Mouse (Mus musculus) frontal cortex, adult (tissue): ENCODE measurements around the gene Eppin.

Experiments used
- ATAC-seq: cut with Nextera tagmentation; 2 replicates; pipeline ENCODE4 v1.9.2; 2017; ENCODE audit warnings: mild to moderate bottlenecking, moderate library complexity, mixed read lengths; ENCODE audit not compliant: low TSS enrichment

Gene Eppin

DNA sequence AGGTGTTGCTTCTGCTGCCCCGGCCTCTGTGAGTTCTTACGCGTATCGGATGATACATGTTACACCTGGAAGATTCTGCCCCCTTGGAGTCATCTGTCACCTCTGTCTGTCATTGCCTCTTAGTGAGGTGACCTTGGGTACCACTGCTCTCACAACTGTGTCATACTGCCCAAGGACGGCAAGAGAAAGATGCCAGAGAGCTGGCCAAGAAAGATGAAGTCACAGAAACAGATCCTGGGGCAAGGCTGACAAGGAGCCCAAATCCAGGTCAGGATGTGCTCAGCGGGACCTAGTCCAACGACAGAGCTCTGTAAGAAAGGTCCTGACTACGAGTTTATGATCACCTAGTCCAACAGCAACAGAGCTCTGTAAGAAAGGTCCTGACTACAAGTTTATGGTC lies 33.3 kb downstream of the Eppin start:
- no peak for ATAC-seq

DNA sequence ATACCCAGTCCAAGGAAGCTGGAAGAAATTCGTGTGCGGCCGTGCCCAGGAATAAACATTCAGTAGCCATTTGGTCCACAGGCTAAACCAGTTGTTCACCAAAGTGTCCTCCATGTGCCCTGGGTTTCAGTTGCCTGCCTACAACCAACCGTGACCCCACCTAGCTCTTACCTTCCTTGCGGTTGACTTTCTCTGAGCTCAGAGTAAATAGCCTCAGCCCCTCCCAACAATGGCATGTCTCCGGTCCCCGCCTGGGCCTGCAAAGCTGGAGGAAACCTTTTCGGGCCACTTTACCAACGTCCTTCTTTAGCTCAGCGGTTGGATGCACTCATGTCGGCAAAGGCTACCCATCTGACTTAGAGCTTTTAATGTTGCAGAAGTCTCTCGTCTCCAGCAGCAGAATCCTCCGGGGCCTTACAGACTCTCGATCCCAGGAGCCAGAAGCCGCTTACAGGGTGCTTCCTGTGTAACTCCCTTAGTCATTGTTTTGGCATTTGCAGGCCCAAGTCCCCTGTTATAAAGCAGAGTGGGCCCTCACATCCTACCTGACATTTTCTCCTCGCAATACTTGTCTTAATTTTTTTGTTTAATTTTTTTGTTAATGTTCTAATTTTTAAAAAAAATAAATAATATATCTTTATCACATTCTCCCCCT lies 34.3 kb downstream of the Eppin start:
- no peak for ATAC-seq

DNA sequence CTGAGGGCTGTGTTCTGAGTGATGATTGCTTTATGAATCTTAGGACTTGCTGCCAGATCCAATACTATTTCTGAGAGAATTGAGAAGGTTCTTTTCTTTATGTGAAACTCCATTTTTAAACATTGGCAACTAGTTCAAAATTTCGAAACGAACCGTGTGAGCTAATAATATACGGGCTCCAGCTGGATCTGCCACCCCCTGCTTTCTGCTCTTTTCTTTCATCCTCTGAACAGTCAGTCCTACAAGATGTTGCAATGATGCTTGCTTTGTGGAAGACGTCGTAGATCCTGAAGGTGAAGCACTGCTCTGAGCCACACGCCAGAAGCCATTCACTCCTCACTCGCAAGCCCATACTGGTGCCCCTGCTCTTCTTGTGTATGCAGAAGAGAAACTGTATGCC lies 35.0 kb downstream of the Eppin start:
- peak; percentile 88 for ATAC-seq

DNA sequence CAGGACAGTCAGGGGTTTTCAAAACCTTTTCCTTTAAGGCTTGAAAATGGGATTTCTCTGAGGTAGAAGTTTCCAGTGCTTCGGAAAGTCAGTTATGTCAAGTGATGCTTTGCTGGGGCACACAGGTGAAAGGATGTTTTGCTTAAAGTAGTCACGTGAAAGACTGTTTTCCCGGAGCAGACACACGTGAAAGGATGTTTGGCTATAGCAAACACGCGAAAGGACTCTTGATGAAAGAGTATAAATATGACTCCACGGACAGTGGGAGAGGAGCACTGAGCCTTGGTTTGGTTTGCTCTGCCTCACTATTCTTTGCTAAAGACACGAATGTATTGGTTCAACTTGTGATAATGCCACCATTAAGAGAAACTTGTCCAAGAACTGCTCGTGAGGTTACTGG lies 41.9 kb downstream of the Eppin start:
- ATAC-seq: no peak

DNA sequence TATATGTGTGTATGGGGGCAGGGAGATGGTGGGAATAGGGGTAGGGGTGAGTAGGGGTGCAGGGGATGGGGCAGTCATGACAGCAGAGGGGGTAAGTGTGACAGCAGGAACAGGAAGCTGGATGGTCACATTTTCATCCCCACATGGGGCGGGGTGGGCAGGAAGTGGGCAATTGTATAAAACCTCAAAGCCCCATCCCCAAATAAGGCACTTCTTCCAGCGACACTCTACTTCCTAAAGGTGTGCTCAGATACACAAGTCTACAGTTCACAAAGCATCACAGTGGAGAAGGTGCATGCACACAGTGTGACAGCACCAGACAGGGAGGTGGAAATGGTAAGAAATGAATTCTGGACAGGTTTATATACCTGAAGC lies 42.5 kb downstream of the Eppin start:
- no peak for ATAC-seq

DNA sequence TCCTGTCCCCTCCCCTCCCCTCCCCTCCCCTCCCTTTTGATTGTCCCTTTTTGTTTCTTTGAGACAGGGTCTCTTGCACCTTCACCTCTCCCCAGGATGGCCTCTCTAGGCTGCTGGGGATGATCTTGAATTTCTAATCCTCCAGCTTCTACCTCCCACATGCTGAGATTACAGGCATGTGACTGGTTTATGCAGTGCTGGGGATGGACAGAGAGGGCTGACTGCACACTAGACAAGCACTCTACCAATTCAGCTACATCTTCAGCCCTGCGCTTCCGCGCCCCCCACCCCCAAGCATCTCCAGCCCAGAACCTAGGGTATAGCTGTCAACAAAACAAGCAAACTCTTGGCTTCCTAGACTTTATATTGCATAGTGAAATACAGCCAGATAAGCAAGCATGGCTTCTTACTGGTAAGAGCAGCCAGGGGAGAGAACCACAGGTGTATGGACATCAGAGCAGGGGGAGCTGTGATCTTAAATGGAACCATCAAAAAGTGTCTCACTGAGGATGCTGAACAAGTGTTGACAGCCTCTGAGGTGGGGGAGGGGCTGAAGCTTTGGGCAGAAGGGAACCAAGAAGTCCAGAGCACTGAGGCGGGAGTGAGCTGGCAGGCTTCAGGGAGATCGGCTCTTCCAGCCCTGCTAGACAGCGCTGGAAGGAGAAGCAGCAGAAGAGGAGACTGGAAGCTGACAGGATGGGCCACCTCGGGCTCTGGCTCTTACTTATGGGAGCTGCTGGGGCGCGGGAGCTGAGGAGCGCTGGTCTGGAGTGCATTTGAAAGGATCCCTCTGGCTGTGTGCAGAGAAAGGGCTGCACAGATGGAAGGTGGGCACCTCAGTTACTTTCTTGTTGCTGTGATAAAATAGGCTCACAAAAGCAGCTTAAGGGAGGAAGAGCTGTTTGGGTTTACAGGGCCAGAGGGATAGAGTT lies 43.2 kb downstream of the Eppin start:
- peak; percentile 92 for ATAC-seq

DNA sequence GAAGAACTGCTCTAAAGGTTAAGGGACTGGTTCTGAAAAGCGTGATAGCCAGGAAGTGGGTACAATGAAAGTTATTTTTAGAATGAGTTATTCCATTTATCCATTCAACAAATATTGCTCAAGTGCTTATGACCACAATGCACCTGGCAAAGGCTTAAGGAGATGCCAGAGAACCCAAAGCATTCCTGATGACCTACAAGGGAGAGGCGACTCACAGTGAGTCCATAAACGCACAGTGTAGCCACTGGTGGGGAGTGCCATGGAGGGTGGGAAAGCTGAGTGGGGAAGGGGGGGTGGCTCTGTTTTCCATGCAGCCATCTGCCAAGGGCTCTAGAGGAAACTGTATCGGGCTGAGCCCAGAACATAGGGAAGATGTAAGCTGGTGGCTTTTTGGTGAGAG lies 44.1 kb downstream of the Eppin start:
- no peak for ATAC-seq

DNA sequence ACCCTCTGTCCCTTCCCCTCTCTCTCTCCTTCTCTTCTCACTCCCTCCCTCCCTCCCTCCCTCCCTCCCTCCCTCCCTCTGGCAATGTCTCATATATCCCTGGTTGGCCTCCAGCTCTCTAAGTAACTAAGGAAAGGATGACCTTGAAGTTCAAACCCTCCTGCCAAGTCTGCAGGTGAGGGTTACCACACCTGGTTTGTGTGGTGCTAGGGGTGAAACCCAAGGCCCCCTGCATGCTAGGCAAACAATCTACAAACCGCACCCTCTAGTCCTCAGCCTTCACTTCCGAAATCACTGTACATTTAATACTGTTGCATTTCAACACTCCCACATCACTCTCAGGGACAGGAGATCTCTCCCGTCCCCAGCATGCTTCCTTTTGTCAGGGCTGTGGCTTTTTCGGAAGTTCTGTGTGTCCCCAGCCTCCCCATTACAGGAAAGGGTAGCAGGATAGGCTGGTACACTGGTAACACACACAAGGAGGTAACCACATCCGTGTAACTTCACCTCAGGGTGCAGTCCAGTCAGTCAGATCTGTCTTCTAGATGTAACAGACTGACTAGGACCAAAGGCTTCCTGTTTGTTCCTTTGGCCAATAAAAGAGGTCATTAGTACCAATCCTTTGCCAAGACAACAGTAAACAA lies 48.8 kb downstream of the Eppin start:
- no peak for ATAC-seq

DNA sequence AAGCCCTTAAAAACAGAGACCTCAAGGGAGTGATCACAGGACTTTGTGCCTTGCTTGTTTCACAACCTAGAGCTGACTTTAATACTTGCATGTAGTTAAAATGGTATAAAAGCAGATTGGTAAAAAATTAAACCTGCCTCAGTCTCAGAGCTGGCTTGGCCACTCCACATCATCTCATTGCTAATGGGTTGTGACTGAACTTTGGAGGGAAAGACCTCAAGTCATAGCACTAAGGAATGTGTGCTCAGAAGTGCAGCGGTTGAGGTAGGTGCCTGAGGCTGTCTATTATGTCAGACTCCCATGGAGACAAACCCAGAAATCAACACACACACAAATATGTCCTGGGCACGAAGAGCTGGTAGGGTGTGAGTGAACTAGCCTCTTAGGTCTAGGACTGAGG lies 49.6 kb downstream of the Eppin start:
- ATAC-seq: no peak

DNA sequence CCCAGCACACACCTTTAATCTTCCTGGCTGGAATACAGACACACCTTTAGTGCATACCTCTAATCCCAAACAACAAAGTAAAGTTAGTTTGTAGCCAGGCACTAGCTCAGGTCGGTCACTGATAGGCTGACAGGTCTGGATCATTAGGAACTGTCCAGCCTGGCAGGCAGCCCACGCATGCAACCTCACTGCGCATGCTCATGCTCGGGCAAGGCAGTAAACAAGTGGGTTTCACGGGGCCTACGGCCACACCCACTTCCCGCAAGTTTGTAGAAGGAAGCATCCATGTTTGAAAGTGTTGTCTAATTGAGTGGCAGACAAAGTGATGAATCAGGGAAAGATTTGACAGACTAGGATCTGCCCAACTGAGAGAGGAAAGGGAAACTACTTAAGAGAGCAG lies 50.8 kb downstream of the Eppin start:
- ATAC-seq: no peak

DNA sequence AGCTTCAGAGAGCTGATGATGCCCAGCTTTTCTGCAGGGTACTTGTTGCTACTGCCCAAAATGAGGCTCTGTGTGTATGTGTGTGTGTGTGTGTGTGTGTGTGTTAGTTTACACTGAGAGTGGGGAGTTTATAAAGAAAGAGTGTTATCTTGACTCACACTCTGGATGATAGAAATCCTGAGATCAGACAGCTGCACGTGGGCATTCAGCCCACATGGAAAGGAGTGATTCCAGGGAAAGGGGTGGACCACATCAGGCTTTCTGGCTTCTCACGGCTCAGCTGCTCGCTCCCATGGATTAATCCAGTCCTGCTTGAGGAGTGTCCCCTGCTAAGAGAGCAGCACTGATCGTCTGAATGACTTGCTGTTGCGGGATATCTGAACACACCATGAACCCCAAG lies 51.3 kb downstream of the Eppin start:
- no peak for ATAC-seq

DNA sequence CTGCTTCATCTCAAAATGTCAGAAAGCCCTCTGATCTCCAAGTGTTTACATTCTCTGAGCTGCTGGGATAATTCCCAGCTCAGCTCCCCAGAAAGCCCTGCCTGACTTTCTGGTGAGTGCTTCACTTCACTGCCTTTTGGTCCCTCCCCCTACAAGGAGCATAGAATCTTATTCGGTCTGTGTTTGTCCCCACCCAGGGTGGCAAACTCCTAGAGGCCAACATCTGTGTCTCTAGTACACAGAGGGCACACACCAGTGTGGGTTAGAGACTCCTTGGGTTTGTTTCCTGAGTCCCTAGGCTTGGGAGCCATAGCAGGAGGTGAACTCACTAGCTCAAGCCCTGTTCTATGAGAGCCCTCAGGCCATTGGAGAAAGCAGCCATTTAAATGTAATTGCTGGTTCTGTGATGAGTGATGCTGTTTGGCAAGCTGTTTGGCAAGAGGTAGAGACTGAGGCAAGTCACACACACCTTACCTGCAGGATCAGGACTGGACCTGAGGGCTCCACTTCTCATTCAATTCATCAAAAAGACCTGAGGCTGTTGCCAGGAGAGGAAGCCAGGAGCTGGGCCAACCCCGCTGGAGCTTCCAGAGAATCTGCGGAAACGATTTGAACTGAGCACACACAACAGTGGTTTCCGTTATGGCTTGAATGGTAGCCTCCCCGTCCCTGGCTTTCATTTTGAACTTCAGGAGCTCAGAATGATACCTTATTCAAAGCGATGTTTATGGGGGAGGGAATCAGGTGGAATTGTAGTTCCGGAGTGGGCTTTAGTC lies 52.6 kb downstream of the Eppin start:
- ATAC-seq: no peak
